Mouse (Mus musculus) MN1 (cell line): ENCODE data around the gene Ifrd1.
"Not testable (repeated sequence)": the region's sequence is repeated elsewhere in the genome, so short reads cannot be mapped to it uniquely, and the experiment has no call there.

Experiments
- DNase-seq: peaks from one replicate; pipeline ENCODE4 v3.0.0-alpha.2; 2016; ENCODE audit warnings: low spot score

Ifrd1 gene

GRCm38 (mm10) chr12:40199302-40199701 is 49.0 kb downstream of the Ifrd1 start, which contains the start of gene Lsmem1:
Lsmem1 (minus strand) TSS chr12:40199490.
- DNase-seq = no peak

GRCm38 (mm10) chr12:40198427-40198826 is 49.9 kb downstream of the Ifrd1 start:
- DNase-seq = no peak

GRCm38 (mm10) chr12:40198019-40198418 is 50.3 kb downstream of the Ifrd1 start:
- no peak for DNase-seq

- no peak for DNase-seq
Observed at GRCm38 (mm10) chr12:40197511-40197910, 50.8 kb downstream of the Ifrd1 start.

DNA sequence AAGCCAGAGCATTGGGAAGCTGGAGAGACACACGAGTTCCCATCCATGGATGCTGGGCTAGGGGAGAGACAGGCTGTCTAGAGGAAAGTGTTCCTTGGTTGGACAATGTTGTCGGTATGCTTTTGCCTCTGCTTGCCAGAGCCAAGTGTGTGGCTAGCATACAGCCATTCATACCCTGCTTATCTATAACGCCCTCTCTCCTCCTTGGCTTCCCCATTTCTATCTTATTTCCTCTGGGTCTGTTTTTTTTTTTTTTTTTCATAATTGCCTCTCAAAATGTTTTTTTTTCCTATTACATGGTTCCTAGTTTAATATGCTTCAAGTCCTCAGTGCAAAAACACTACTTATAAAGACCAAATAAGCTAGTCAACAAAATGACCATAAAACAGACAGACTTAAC is 62.8 kb downstream of the Ifrd1 start:
- no peak for DNase-seq

DNA sequence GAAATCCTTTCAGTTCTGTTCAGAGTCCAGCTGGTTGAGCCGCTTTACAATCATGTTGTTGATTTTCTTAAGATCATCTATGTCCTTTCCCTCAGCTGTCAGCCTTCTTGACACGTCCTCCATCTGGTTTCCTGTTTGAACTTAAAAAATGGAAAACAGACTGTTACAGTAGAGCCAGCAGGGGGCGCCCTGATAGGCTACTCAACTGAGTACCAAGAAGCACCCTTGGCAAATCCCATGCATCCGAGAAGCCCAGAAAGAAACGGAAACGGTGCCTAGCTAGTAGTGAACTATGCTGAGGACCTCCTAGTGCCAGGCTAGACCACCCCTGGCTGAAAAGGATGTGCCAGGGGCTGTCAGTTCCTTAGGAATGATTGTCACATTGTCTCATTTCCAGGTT is 71.2 kb downstream of the Ifrd1 start:
- no peak for DNase-seq

DNA sequence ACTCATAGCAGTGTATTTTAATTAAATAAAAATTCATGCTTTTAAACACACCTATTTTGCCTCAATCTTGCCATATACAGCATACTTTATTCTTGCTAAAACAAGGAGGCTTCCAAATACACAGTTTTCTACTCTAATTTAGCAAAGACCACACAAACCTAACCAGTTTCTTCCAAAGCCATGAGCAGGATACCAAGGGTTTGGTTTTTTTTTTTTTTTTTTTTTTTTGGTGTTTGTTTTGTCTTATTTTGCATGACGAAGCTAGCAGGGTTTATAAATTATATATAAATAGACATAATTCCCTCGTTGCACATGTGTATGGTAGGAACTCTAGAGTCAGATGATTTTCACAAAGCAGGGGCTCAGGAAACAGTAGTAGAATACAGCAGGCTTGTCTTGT is 72.1 kb downstream of the Ifrd1 start:
- no peak for DNase-seq

- not testable (repeated sequence) for DNase-seq
Observed at GRCm38 (mm10) chr12:40175171-40175570, 73.1 kb downstream of the Ifrd1 start.

- DNase-seq = no peak
Observed at GRCm38 (mm10) chr12:40171637-40172036, 76.7 kb downstream of the Ifrd1 start.

DNA sequence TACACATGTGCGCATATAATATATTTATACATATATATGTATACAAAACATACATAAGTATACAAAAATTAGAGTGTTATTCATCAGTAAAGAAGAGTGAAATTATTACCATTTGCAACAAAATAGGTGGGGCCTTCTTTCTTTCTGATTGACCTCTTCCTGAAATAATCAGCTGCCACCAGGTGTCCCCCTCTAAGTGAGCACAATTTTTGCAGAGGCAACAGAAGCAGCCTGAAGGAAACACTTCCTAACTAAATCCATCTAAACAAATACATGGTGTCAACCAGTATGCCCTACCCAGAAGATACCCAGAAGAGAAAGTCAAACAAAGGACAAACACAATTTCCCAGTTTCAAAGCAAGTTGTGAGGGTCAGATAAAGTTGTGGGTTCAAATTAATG is 78.6 kb downstream of the Ifrd1 start:
- no peak for DNase-seq

- peak; percentile 65 for DNase-seq
Observed at GRCm38 (mm10) chr12:40164621-40165020, 83.7 kb downstream of the Ifrd1 start.

DNA sequence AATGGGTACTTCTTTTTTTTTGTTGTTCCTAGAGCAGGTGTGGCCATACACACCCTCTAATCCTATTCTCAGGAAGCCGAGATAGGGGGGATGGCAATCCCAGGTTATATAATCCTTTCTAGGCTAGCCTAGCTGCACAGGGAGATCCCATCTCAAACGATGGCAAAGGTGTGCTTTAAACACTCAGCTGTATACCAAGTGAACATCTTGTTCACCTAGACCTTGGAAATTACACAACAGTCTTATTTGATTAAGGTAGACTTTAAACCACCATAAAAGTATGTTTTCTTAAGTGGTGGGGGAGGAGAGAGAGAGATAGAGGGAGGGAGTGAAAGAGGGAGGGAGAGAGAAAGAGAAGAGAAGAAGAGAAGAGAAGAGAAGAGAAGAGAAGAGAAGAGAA is 87.5 kb downstream of the Ifrd1 start:
- no peak for DNase-seq

- no peak for DNase-seq
Observed at GRCm38 (mm10) chr12:40154188-40154587, 94.1 kb downstream of the Ifrd1 start.

DNA sequence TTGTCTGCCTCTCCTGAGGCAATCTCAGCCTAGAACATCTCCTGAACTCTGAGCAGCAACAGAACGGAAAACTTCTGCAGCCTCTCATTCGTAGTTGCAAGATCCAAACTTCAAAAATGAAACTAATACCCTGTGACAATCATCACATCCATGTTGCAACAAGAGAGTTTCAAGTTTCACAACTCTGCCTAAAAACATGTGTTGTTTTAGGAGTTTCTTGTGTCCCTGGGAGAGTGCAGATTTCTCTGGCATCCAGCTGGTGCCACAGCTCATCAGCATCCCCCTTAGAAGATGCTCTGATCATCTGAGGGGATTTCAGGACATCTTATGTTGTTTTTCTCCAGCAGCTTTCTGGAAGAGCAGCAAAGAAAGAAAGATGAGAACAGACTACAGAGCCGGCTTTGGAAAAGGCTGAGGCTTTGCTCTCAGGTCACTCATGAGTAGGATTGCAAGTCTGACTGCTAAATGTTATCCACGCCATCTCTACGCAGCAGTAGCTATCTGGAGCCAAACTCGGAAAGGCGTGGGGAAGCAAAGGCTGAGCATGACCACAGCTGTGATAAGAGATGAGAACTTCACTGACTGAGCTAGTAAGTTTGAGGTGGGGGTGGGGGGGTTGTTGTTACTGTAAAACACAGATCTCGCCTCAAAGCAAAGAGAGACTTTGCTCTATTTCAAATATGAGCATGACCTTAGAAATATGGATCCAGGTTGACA is 95.8 kb downstream of the Ifrd1 start:
- no peak for DNase-seq
